Comparison of ENCODE assay signal across 8 mouse cellular contexts in genomic region chr5:142936336-142936719, GRCm38 (mm10). TPM values are rescaled to one million over a fixed set of nuclear protein-coding genes. Genes with fewer than 3 reads are reported as not detected.
DNase-seq lines count a peak whose midpoint lies in the region; ATAC-seq and TF ChIP-seq lines count a peak whose summit lies in the region.

No protein-coding gene starts in this region.

- peak; percentile 97 for TF ChIP-seq CTCF in brain, embryonic 14.5 days (IDR thresholded peaks at IDR 0.05; ENCODE audit: borderline replicate concordance, extremely low read depth, insufficient read depth, insufficient read length)

- no peaks in the 10 kb centered on the region for H3K27me3 ChIP-seq in heart, embryonic 14.5 days (ENCODE audit: control insufficient read depth, insufficient read depth, low read length)
- no peaks in the 10 kb centered on the region for H3K27me3 ChIP-seq in liver, embryonic 12.5 days (replicated peaks)
- H3K27me3 ChIP-seq in stomach, embryonic 14.5 days (ENCODE audit: control insufficient read depth, insufficient read depth, low read length): no peaks in the 10 kb centered on the region

- peak overlapping the region; percentile 62 for H3K4me2 ChIP-seq in heart, embryonic 14.5 days (ENCODE audit: low read length)
- H3K4me2 ChIP-seq in liver, embryonic 12.5 days: peak overlapping the region; percentile 65
- peak overlapping the region; percentile 29 for H3K4me2 ChIP-seq in stomach, embryonic 14.5 days (replicated peaks; ENCODE audit: low read depth, low read length)

- H3K4me1 ChIP-seq in heart, embryonic 14.5 days (ENCODE audit: control insufficient read depth in 2 of 2, insufficient read depth in 2 of 2, low read length in 2 of 2): peaks cover 4 to 10% of the 10 kb centered on the region in 2 experiments; a peak in 3 of 4 replicates
- peaks cover 49% of the 10 kb centered on the region for H3K4me1 ChIP-seq in liver, embryonic 12.5 days
- no peaks in the 10 kb centered on the region; the same call in 1 of the 2 replicates for H3K4me1 ChIP-seq in stomach, embryonic 14.5 days (ENCODE audit: control insufficient read depth, insufficient read depth, low read length)

- H3K4me3 ChIP-seq in heart, embryonic 14.5 days (ENCODE audit: control insufficient read depth in 1 of 2, insufficient read depth in 1 of 2, low read depth in 1 of 2, low read length in 2 of 2): peak overlapping the region; percentile 10 to 21; a peak in 3 of 4 replicates
- peak overlapping the region; percentile 37 for H3K4me3 ChIP-seq in liver, embryonic 12.5 days
- 0 out of 2 replicates have a peak overlapping the region, but pooled peaks have one; percentile 3 for H3K4me3 ChIP-seq in stomach, embryonic 14.5 days (ENCODE audit: low read depth, low read length)

- no peaks in the 10 kb centered on the region for H3K36me3 ChIP-seq in heart, embryonic 14.5 days (ENCODE audit: control insufficient read depth, insufficient read depth, low read length)
- H3K36me3 ChIP-seq in liver, embryonic 12.5 days: no peaks in the 10 kb centered on the region
- H3K36me3 ChIP-seq in stomach, embryonic 14.5 days (ENCODE audit: control insufficient read depth, insufficient read depth, low read length): no peaks in the 10 kb centered on the region

- peak; percentile 88 for DNase-seq in CD4-positive, CD25-positive, alpha-beta regulatory T cell, adult 2 months (ENCODE audit: low read depth, low spot score)
- peak; percentile 71 for DNase-seq in brain, embryonic 14.5 days (ENCODE audit: low read depth)
- peak; percentile 87 for DNase-seq in kidney, postnatal 10 days
- DNase-seq in natural killer cell, adult 2 months (ENCODE audit: low spot score in 2 of 2): peak; percentile 65 to 80

- no peak overlapping the region for H3K27ac ChIP-seq in heart, embryonic 14.5 days (replicated peaks in 1 of 2; ENCODE audit: control insufficient read depth in 1 of 2, insufficient read depth in 1 of 2, low read depth in 2 of 2, low read length in 2 of 2)
- H3K27ac ChIP-seq in liver, embryonic 12.5 days: peak overlapping the region; percentile 78
- no peak overlapping the region; the same call in 1 of the 2 replicates for H3K27ac ChIP-seq in stomach, embryonic 14.5 days (ENCODE audit: low read length)

- no peak for TF ChIP-seq POLR2A in brain, embryonic 14.5 days (IDR thresholded peaks at IDR 0.05; ENCODE audit: borderline replicate concordance, extremely low read depth, insufficient read depth, insufficient read length, poor library complexity, severe bottlenecking)

- H3K9ac ChIP-seq in heart, embryonic 14.5 days (ENCODE audit: low read length): peak overlapping the region; percentile 63
- H3K9ac ChIP-seq in liver, embryonic 12.5 days: peak overlapping the region; percentile 65
- peak overlapping the region; percentile 30; the same call in 1 of the 2 replicates for H3K9ac ChIP-seq in stomach, embryonic 14.5 days (replicated peaks; ENCODE audit: low read depth, low read length)

- no peaks in the 10 kb centered on the region for H3K9me3 ChIP-seq in heart, embryonic 14.5 days (ENCODE audit: control insufficient read depth, low read length)
- no peaks in the 10 kb centered on the region for H3K9me3 ChIP-seq in liver, embryonic 12.5 days (replicated peaks)
- H3K9me3 ChIP-seq in stomach, embryonic 14.5 days (ENCODE audit: control insufficient read depth, low read depth, low read length): no peaks in the 10 kb centered on the region

- ATAC-seq in erythroid progenitor cell, adult 5-6 weeks (replicated peaks; ENCODE audit: low FRiP score, poor library complexity, severe bottlenecking): peak; percentile 74
- no peak; the same call in 1 of the 2 replicates for ATAC-seq in heart, embryonic 14.5 days (ENCODE audit: insufficient number of reproducible peaks, insufficient read depth, low FRiP score, low read depth)
- peak; percentile 52 for ATAC-seq in liver, embryonic 12.5 days
- peak; percentile 43; the same call in 1 of the 2 replicates for ATAC-seq in stomach, embryonic 14.5 days (ENCODE audit: insufficient number of reproducible peaks, insufficient read depth, low FRiP score, low read depth)

- 3% methylated on average over 17 of the region's 17 CpGs for WGBS in heart, embryonic 14.5 days
- 2% methylated on average over 17 of the region's 17 CpGs for WGBS in liver, embryonic 12.5 days (ENCODE audit: insufficient replicate concordance)
- WGBS in stomach, embryonic 14.5 days: 3% methylated on average over 17 of the region's 17 CpGs

RNA-seq across cellular contexts. Expression of gene Fscn1, which starts 23.8 kb away (rescaled TPM):
- 634 and 658 TPM in 2 replicates for polyA plus RNA-seq in brain, embryonic 14.5 days (2012; rRNA removed)
- total RNA-seq in erythroid progenitor cell, adult 5-6 weeks (2015; ENCODE audit: low replicate concordance): 0.84 TPM in 1 of 2 replicates, not detected in the other
- total RNA-seq in erythroid progenitor cell, adult 5-6 weeks (2017; ENCODE audit: low replicate concordance): 5.1 TPM in 1 of 2 replicates, not detected in the other
- 120 and 124 TPM in 2 replicates for polyA plus RNA-seq in heart, embryonic 14.5 days (2014; fragmentation: Nextera tagmentation; extraction: Ambion mirVana)
- 69.1 and 69.4 TPM in 2 replicates for polyA plus RNA-seq in liver, embryonic 12.5 days (2016; fragmentation: Nextera tagmentation; extraction: Ambion mirVana)
- 232 and 251 TPM in 2 replicates for polyA plus RNA-seq in stomach, embryonic 14.5 days (2014; fragmentation: Nextera tagmentation; extraction: Ambion mirVana)

RNA-seq across cellular contexts. Expression of gene Actb, which starts 29.8 kb away (rescaled TPM):
- polyA plus RNA-seq in brain, embryonic 14.5 days (2012; rRNA removed): 3,867 and 5,124 TPM in 2 replicates
- 4,902 and 5,552 TPM in 2 replicates for total RNA-seq in erythroid progenitor cell, adult 5-6 weeks (2015; ENCODE audit: low replicate concordance)
- 1,509 and 1,723 TPM in 2 replicates for total RNA-seq in erythroid progenitor cell, adult 5-6 weeks (2017; ENCODE audit: low replicate concordance)
- polyA plus RNA-seq in heart, embryonic 14.5 days (2014; fragmentation: Nextera tagmentation; extraction: Ambion mirVana): 5,159 and 5,554 TPM in 2 replicates
- polyA plus RNA-seq in liver, embryonic 12.5 days (2016; fragmentation: Nextera tagmentation; extraction: Ambion mirVana): 7,775 and 7,997 TPM in 2 replicates
- polyA plus RNA-seq in stomach, embryonic 14.5 days (2014; fragmentation: Nextera tagmentation; extraction: Ambion mirVana): 17,142 and 17,567 TPM in 2 replicates

RNA-seq across cellular contexts. Expression of gene Fbxl18, which starts 41.1 kb away (rescaled TPM):
- polyA plus RNA-seq in brain, embryonic 14.5 days (2012; rRNA removed): 28.5 and 34.8 TPM in 2 replicates
- 0.42 and 4.0 TPM in 2 replicates for total RNA-seq in erythroid progenitor cell, adult 5-6 weeks (2015; ENCODE audit: low replicate concordance)
- total RNA-seq in erythroid progenitor cell, adult 5-6 weeks (2017; ENCODE audit: low replicate concordance): 2.4 and 2.7 TPM in 2 replicates
- 5.5 and 7.2 TPM in 2 replicates for polyA plus RNA-seq in heart, embryonic 14.5 days (2014; fragmentation: Nextera tagmentation; extraction: Ambion mirVana)
- polyA plus RNA-seq in liver, embryonic 12.5 days (2016; fragmentation: Nextera tagmentation; extraction: Ambion mirVana): 5.8 and 6.1 TPM in 2 replicates
- 9.1 and 10.5 TPM in 2 replicates for polyA plus RNA-seq in stomach, embryonic 14.5 days (2014; fragmentation: Nextera tagmentation; extraction: Ambion mirVana)
